Mouse (Mus musculus) forebrain, embryonic 16.5 days (tissue): Measurements from ENCODE around the gene Romo1. TPM values are rescaled to one million over a fixed set of nuclear protein-coding genes. Genes with fewer than 3 reads are reported as not detected.
"Not testable (repeated sequence)": the region's sequence is repeated elsewhere in the genome, so short reads cannot be mapped to it uniquely, and the experiment has no call there.

Experiments used
- ATAC-seq: fragments of 200-750 bp; cut with Nextera tagmentation; 2 replicates; pipeline ENCODE4 v1.8.0; 2017; ENCODE audit warnings: mild to moderate bottlenecking, moderate library complexity
- H3K27ac ChIP-seq: fragments of 300-500 bp; sonication (generic); 2 replicates; pipeline ENCODE4 v1.5.1; 2014; ENCODE audit warnings: low read length, control low read depth
- H3K27me3 ChIP-seq: fragments of 300-500 bp; sonication (generic); replicated peaks from 2 replicates; pipeline ENCODE4 v1.6.1; 2014; ENCODE audit warnings: low read length; ENCODE audit not compliant: control insufficient read depth, insufficient read depth
- H3K36me3 ChIP-seq: fragments of 300-500 bp; sonication (generic); 2 replicates; pipeline ENCODE4 v1.6.1; 2014; ENCODE audit not compliant: control insufficient read depth, insufficient read depth
- H3K4me1 ChIP-seq: fragments of 300-500 bp; sonication (generic); replicated peaks from 2 replicates; pipeline ENCODE4 v1.6.1; 2014; ENCODE audit warnings: low read length; ENCODE audit not compliant: control insufficient read depth, insufficient read depth
- H3K4me2 ChIP-seq: fragments of 300-500 bp; sonication (generic); 2 replicates; pipeline ENCODE4 v1.6.1; 2014; ENCODE audit warnings: mild to moderate bottlenecking, low read length, control low read depth
- H3K4me3 ChIP-seq: fragments of 300-500 bp; sonication (generic); replicated peaks from 2 replicates; pipeline ENCODE4 v1.5.1; 2014; ENCODE audit warnings: mild to moderate bottlenecking, low read length, control low read depth
- H3K9ac ChIP-seq: fragments of 300-500 bp; sonication (generic); replicated peaks from 2 replicates; pipeline ENCODE4 v1.6.1; 2014; ENCODE audit warnings: low read depth, low read length, control low read depth
- H3K9me3 ChIP-seq: fragments of 300-500 bp; sonication (generic); 2 replicates; pipeline ENCODE4 v1.6.1; 2016; ENCODE audit warnings: low read length; ENCODE audit not compliant: control insufficient read depth
- WGBS: fragments of 180-500 bp; shearing (Covaris S2); extraction: QIAGEN DNeasy Blood & Tissue Kit; methylation state at CpG from one replicate; pipeline ENCODE4 v1.1.7; 2014; 5-methylcytosine and 5-hydroxymethylcytosine counted together
- polyA plus RNA-seq: library from polyadenylated mRNA; unstranded; fragments of >200 nt; fragmentation: Nextera tagmentation; extraction: Ambion mirVana; gene quantifications from 2 replicates; pipeline ENCODE4 v1.2.1, GENCODE M21; 2015

Romo1 gene
- polyA plus RNA-seq, 1 experiment from 2014 or later, result 326 TPM

GRCm38 (mm10) chr2:156177079-156177478, 33.2 kb downstream of the Romo1 start:
- Histone ChIP-seq H3K36me3 (peaks cover 17% of the 10 kb centered on the region), H3K4me2 (no peak overlapping the region), H3K27ac (no peak overlapping the region), H3K27me3 (no peaks in the 10 kb centered on the region), H3K9ac (no peak overlapping the region), H3K4me1 (peaks cover 27% of the 10 kb centered on the region), H3K9me3 (no peaks in the 10 kb centered on the region), H3K4me3 (no peak overlapping the region)
- 82% methylated on average over 6 of the region's 6 CpGs for WGBS
- no peak for ATAC-seq

- Histone ChIP-seq H3K27ac (no peak overlapping the region), H3K9ac (no peak overlapping the region), H3K36me3 (peaks cover 13% of the 10 kb centered on the region), H3K4me3 (no peak overlapping the region), H3K27me3 (no peaks in the 10 kb centered on the region), H3K9me3 (no peaks in the 10 kb centered on the region), H3K4me2 (peak overlapping the region; percentile 30), H3K4me1 (peaks cover 27% of the 10 kb centered on the region)
- no peak for ATAC-seq
- 78% methylated on average over 7 of the region's 7 CpGs for WGBS
These were observed 33.8 kb downstream of the Romo1 start for GRCm38 (mm10) chr2:156177651-156178050.

- H3K9ac ChIP-seq, result peak overlapping the region; percentile 100
- H3K27ac ChIP-seq, result peak overlapping the region; percentile 98
- peak overlapping the region; percentile 82 for H3K4me2 ChIP-seq
- H3K27me3 ChIP-seq, result no peaks in the 10 kb centered on the region
- H3K4me1 ChIP-seq, result peaks cover 25% of the 10 kb centered on the region
- 1% methylated on average over 47 of the region's 47 CpGs for WGBS
- peak overlapping the region; percentile 73 for H3K4me3 ChIP-seq
- peak; percentile 31 for ATAC-seq
- no peaks in the 10 kb centered on the region for H3K9me3 ChIP-seq
- H3K36me3 ChIP-seq, result peaks cover 8% of the 10 kb centered on the region
These were observed 35.4 kb downstream of the Romo1 start for GRCm38 (mm10) chr2:156179046-156179795.

- no peaks in the 10 kb centered on the region for H3K27me3 ChIP-seq
- H3K4me2 ChIP-seq, result no peak overlapping the region
- H3K36me3 ChIP-seq, result peaks cover 8% of the 10 kb centered on the region
- H3K27ac ChIP-seq, result peak overlapping the region; percentile 98
- H3K9ac ChIP-seq, result peak overlapping the region; percentile 100
- peaks cover 25% of the 10 kb centered on the region for H3K4me1 ChIP-seq
- no peaks in the 10 kb centered on the region for H3K9me3 ChIP-seq
- H3K4me3 ChIP-seq, result peak overlapping the region; percentile 73
- peak; percentile 14 for ATAC-seq
- WGBS, result 0% methylated on average over 33 of the region's 41 CpGs
These were observed 35.9 kb downstream of the Romo1 start for GRCm38 (mm10) chr2:156179796-156180093.

GRCm38 (mm10) chr2:156180094-156180821, 36.4 kb downstream of the Romo1 start, which contains the start of gene Rbm39:
Gene Rbm39, minus strand, starts transcription at chr2:156180238.
- H3K4me3 ChIP-seq, result peak within 1 kb of the TSS; percentile 73
- peak within 1 kb of the TSS; percentile 82 for H3K4me2 ChIP-seq
- H3K9ac ChIP-seq, result peak within 1 kb of the TSS; percentile 100
- peak; percentile 97 for ATAC-seq
- WGBS, result under 1% methylated on average over 47 of the region's 47 CpGs
- peak within 1 kb of the TSS; percentile 98 for H3K27ac ChIP-seq
- peaks cover 25% of the 10 kb centered on the region for H3K4me1 ChIP-seq
- peaks cover 8% of the 10 kb centered on the region; the same call in 1 of the 2 replicates for H3K36me3 ChIP-seq
- no peaks in the 10 kb centered on the region for H3K27me3 ChIP-seq
- H3K9me3 ChIP-seq, result no peaks in the 10 kb centered on the region

GRCm38 (mm10) chr2:156180824-156181590, 37.2 kb downstream of the Romo1 start:
- H3K36me3 ChIP-seq, result peaks cover 6% of the 10 kb centered on the region; the same call in 1 of the 2 replicates
- no peaks in the 10 kb centered on the region for H3K27me3 ChIP-seq
- no peak for ATAC-seq
- peak overlapping the region; percentile 73 for H3K4me3 ChIP-seq
- peak overlapping the region; percentile 78 for H3K9ac ChIP-seq
- H3K4me2 ChIP-seq, result peak overlapping the region; percentile 81
- peaks cover 25% of the 10 kb centered on the region for H3K4me1 ChIP-seq
- WGBS, result 14% methylated on average over 8 of the region's 8 CpGs
- H3K27ac ChIP-seq, result peak overlapping the region; percentile 98
- no peaks in the 10 kb centered on the region for H3K9me3 ChIP-seq

- H3K4me1 ChIP-seq, result peaks cover 25% of the 10 kb centered on the region
- H3K4me2 ChIP-seq, result peak overlapping the region; percentile 81; the same call in 1 of the 2 replicates
- WGBS, result 55% methylated on average over 2 of the region's 2 CpGs
- no peaks in the 10 kb centered on the region for H3K9me3 ChIP-seq
- H3K4me3 ChIP-seq, result no peak overlapping the region
- ATAC-seq, result no peak
- peak overlapping the region; percentile 98; the same call in 1 of the 2 replicates for H3K27ac ChIP-seq
- peaks cover 6% of the 10 kb centered on the region; the same call in 1 of the 2 replicates for H3K36me3 ChIP-seq
- H3K9ac ChIP-seq, result no peak overlapping the region
- H3K27me3 ChIP-seq, result no peaks in the 10 kb centered on the region
These were observed 37.8 kb downstream of the Romo1 start for GRCm38 (mm10) chr2:156181592-156181991.

GRCm38 (mm10) chr2:156189241-156189640, 45.4 kb downstream of the Romo1 start:
- not testable (repeated sequence) for H3K4me1 ChIP-seq, ATAC-seq, H3K27ac ChIP-seq, H3K27me3 ChIP-seq, H3K4me2 ChIP-seq, H3K36me3 ChIP-seq, H3K9ac ChIP-seq, H3K4me3 ChIP-seq, H3K9me3 ChIP-seq
- 78% methylated on average over 7 of the region's 7 CpGs for WGBS
